Mouse (Mus musculus): ENCODE measurements around the gene Ctc1. TPM values are rescaled to one million over a fixed set of nuclear protein-coding genes. Genes with fewer than 3 reads are reported as not detected.
"Not testable (repeated sequence)": the region's sequence is repeated elsewhere in the genome, so short reads cannot be mapped to it uniquely, and the experiment has no call there.

Gene Ctc1
- polyA plus RNA-seq (2017; shearing (Covaris generic)): 10 to 100 TPM in 1 of 3 experiments, 1 to 10 TPM in 2; 9.7 to 16.4 (median 9.8) TPM

DNA sequence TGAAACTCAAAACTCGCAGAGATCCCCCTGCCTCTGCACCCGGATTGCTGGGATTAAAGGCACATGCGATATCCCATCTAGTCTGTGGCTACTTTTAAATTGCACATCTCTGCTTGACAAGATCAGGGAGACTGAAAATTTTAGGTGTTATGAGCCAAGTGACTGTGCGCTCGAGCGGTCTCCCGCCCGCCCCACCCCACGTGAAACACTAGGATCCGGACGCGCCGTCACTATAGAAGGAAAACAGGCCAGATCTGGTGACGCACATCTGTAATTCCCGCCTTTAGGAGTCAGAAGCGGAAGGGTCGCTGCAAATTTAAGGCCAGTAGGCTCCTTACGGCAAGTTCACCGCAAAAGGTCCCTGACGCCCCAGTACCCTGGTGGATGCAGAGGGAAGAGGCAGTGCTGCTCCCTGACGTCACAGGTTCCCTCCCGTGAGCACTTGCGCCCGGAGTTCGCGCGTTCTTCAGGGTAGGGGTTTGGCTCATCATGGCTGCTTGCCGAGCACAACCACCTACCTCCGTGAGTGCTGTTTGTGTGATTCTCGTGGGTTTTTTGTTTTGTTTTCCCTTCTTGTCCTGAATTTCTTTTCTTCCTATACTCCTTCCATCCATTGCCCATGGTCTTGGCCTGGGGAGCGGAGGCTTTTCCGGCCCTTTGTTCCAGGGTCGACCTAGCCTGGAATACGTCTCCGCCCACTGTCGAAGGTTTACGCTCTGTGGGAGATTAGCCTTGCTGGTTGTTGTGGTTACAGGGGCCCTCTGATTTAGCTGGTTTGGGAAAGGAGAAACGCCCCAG lies at the start of gene Ctc1:
TSS of gene Ctc1 (plus strand) at position 268 of the 798 bp plus-strand sequence.
- peak; percentile 96 for ATAC-seq

DNA sequence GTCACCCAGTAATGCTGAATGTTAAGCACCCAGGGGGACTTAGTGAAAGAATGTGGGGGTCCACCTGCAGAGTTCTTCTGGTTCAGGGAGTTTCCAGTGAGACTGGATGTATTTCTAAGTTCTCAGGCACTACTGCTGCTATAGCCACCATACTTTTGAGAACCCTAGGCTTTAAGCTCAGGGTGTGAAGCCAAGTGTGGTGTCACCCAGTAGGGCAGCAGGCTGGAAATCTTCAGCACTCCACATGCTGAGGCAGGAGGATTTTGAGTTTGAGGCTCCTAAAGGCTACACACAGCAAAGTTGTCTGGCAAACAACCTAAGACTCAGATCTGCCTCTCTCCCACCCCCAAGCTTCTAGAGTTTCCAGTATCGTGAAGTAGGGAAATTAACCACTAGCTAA lies 49.2 kb upstream of the Ctc1 start:
- no peak for ATAC-seq

GRCm38 (mm10) chr11:68967337-68968282 lies 48.1 kb upstream of the Ctc1 start, which contains the start of gene Slc25a35:
Gene Slc25a35, plus strand, starts transcription at chr11:68968131.
- ATAC-seq: peak; percentile 93

DNA sequence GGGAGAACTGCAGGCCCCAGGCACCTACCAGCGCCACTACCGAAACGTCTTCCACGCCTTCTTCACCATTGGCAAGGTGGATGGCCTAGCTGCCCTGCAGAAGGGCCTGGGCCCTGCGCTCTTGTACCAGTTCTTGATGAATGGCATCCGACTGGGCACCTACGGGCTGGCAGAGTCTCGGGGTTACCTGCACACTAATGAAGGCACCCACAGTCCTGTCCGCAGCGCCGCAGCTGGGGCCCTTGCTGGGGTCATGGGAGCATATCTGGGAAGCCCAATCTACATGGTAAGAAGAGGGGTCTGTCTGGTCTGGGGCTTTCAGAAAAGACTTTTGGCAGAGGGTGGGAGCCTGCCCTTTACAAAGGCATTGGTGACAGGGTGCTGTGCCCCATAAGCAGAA lies 47.0 kb upstream of the Ctc1 start:
- no peak for ATAC-seq

GRCm38 (mm10) chr11:68970232-68970631 lies 45.5 kb upstream of the Ctc1 start:
- no peak for ATAC-seq

DNA sequence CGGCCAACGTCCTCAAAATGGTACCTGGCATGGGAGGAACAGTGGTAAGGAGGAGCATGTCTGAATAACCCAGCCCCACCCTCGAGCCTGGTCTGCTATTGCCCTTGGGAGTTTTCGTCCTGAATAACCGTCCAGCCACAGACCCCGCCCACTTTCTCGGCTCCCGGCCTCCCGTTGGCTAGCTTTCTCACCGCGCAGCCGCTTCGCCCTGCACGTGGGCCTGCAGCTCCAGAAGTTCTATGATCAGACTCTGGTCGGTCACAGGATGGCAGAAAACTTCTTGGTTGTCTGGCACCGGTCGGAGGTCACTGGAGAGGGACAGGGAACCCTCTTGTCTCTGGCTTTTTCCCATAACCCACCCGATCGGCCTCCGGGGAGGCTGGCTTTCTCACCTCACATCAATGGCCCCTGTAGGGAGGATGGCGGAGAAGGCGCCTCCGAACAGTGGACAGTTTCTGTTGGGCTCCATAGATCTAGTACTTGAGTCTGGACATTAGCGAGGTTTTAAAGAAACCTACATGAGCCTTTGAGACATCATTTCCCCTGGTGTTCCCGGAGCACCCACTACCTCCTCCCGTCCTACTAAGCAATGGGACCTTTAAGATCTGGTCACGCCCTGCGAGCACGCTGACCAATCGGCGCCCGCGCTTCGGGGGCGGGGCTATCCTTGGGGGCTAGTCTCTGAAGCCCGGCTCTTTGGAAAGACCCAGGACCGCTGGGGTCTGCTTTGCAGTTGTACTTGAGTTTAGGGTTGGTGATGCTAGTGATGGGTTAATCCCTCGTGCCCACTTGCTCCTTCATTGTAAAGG lies 42.3 kb upstream of the Ctc1 start:
- peak; percentile 80 for ATAC-seq

- no peak for ATAC-seq
These were observed 41.7 kb upstream of the Ctc1 start for GRCm38 (mm10) chr11:68974059-68974450.

DNA sequence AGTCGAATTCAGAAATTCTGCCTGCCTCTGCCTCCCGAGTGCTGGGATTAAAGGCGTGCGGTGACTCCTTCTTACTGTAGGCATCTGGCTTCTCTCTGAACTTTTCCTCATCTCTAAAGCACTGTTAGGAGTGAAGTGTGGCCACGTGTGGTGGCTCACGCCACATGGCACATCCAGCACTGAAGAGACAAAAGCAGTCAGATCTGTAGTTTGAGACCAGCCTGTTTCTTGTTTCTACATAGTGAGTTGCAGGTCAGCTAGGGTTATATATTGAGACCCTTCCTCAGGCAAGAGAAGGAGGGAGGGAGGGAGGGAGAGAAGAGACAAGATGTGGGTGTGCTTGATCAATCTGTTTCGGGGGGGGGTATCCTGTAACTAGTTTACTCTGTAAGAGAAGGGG lies 40.6 kb upstream of the Ctc1 start, which contains the start of gene Rangrf:
TSS of gene Rangrf (minus strand) at position 101 of the 400 bp plus-strand sequence.
- ATAC-seq: no peak

DNA sequence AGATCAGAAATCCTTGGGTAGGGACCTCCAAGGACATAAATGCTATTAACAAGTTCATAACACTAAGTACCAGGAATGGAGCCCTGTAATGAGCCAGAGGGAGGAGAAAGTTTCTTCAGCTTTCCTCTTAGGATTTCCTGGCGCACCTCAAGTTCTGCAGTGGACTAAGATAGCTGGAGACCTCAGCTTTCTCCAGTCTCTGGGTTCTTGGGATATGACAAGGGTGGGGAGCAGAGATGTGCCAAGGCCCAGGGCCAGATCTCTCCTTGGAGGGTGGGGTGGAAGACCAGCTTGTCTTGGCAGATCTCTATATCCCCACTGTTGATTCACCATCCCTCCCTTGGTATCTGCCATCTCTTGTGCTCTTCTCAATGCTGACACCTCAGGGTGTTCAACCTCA lies 40.1 kb upstream of the Ctc1 start:
- no peak for ATAC-seq

GRCm38 (mm10) chr11:68979320-68979733 lies 36.4 kb upstream of the Ctc1 start:
- no peak for ATAC-seq

GRCm38 (mm10) chr11:68980919-68981318 lies 34.8 kb upstream of the Ctc1 start:
- ATAC-seq: no peak

DNA sequence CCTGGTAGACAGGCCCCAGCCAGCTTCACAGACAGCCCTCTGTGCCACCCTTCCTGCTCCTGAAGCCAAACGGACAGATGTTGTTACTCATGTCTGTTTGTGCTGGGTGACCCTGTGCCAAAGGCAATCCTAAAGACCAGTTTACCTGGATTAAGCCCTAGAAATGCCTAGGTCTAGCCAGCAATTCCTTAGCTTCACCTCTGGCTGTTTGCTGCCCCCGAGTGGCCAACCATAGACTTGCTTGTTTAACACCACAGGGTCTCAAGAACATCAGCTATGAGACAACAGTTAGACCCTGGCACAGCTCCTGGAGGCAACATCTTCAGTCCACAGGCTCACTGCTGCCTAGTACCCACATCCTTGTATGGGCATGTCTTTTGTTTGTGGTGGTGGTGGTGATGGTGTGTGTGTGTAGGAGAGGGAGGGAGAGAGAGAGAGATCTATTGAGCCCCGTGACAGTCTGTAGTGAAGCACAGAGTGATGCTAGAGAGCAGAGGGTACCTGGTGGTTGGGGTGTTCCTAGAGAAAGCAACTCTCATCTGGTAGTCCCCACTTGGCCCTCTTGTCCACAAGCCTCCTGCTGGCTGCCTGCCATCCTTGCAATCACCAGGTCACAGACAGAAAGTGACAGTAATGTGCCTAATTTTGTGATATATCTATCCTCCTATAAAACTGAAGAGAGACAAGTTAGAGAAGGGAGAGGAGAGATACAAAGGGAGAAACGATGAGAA lies 32.9 kb upstream of the Ctc1 start:
- no peak for ATAC-seq

DNA sequence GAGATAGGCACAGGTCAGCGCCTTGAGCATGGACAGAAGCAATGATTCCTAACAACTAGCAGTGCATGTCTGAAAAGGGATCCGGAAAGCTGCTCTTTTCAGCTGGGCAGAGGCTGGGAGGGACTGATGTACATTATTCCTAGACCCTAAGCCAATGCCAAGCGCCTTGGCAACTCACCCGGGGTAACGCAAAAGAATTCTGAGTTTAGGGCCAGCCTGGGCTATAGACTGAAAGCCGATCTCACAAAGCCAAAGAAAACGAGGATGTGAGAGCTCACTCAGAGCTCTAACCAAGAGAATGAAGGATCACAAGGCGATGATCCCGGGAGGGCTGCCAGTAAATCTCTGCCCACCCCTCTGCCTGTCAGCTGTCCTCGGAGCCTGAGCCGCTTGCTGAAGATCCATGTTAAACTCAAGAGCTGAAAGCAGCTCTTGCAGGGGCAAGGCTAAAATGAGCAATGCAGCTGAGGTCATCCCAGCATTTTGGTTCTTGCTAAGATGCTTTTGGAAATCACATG lies 28.3 kb upstream of the Ctc1 start:
- no peak for ATAC-seq

DNA sequence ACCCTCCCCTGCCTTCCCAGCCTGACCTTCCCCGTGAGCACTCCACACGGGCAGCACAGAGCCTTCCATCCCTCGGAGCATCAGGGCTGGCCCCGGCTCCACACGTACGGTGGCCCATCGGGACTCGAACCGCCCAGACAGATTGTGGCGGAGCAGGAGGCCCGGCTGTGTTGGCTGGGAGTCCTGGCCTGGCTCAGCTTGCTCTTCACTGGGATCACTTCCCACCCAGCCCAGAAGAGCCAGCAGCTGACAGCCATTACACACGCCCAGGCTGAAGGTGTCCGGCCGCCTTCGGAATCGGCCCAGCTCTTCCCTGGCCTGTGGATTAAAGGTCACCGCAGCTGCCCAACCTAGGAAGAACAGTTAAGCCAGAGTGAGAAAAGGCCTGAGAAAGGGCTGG lies 27.4 kb upstream of the Ctc1 start:
- ATAC-seq: no peak

- ATAC-seq: no peak
These were observed 22.6 kb upstream of the Ctc1 start for GRCm38 (mm10) chr11:68993122-68993521.

- no peak for ATAC-seq
These were observed 21.3 kb upstream of the Ctc1 start for GRCm38 (mm10) chr11:68994377-68994776.

DNA sequence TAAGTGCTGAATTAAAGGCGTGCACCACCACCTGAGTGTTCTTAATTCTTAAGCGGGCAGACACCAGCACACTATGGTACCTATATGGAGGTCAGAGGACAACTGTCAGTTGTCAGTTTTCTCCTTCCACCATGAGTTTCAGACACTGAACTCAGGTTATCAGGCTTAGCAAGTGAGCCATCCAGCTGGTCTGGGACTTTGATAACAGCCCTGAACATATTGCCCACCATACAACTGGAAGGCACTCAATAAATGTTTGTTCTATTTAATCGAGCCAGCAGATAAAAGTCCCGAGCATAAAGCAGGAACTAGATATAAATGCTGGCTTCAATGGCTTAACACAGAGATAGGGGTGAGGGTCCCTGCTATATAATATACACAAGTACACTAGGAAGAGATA lies 18.6 kb upstream of the Ctc1 start:
- ATAC-seq: no peak

- ATAC-seq: not testable (repeated sequence)
These were observed 12.9 kb upstream of the Ctc1 start for GRCm38 (mm10) chr11:69002782-69003181.

DNA sequence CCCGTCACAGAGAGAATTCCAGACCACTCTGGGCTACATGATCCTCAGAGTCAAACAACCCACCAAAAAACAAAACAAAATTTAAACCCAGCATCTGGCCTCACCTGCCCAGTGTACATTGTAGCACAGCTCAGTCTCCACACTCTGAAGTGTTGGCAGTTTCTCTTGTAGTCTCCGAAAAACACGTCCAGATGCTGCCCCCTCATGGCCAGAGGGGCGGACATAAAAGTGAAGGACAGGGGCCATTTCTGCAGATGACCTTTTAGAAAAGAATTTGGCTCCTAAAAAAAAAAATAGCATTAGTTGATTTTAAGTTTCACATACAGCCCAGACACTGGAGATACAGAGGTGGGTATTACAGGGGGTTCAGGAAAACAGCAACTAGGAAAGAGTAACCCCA lies 12.1 kb upstream of the Ctc1 start:
- ATAC-seq: no peak

GRCm38 (mm10) chr11:69005193-69005592 lies 10.5 kb upstream of the Ctc1 start:
- no peak for ATAC-seq

GRCm38 (mm10) chr11:69006575-69006974 lies 9.1 kb upstream of the Ctc1 start:
- ATAC-seq: not testable (repeated sequence)

Data from inflammation-experienced regulatory T-cells, adult 6 months (primary cell).